In the genomic region with DNA sequence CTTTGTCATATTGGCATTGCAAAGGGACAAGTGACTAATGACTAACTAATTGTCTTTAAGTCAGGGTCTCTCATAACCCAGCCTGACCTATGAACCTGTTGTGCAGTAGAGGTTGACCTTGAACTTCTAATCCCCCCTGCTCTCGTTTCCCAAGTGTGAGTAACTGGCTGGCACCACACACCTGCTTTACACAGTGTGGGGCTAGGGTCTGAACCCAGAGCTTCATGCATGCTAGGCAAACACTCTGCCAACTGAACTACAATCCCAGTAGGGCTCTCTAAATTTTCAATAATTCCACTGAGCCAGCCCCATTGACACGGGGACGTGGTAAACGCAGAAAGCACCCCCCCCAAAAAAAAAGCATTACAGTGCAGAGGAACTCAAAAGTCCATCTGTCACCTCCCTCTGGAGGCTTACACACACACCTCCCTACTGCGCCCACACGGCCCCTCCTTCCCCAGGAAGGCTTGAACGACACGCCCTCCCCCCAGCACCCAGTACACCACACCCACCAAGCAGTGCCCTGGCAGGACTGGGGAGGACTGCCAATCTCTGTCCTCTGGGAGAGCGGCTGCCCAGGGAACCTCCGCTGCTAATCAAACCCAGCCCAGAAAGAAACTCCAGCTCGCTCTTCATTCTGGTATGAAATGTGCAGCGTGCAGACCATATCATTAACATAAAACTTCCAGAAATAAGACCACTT, we compare ENCODE assay signal across 8 mouse cellular contexts. TPM values are rescaled to one million over a fixed set of nuclear protein-coding genes. Genes with fewer than 3 reads are reported as not detected.
A peak's percentile ranks its signal among the peaks of the same experiment; 100 is the strongest.
DNase-seq lines count a peak whose midpoint lies in the region.

No protein-coding gene starts in this region.

- peak; percentile 80 for DNase-seq in CD4-positive helper T cell, adult 2 months (ENCODE audit: low read depth, low spot score)
- peak; percentile 72 for DNase-seq in T-cell, adult 2 months (ENCODE audit: low spot score)
- peak; percentile 53 to 79 for DNase-seq in heart, adult 18-20 months
- peak; percentile 74 for DNase-seq in kidney, adult 11 months
- DNase-seq in lung, postnatal 10 days, result peak; percentile 58
- no peak for DNase-seq in cerebellum, adult 9-11 months
- DNase-seq in layer of hippocampus, postnatal 25 days (ENCODE audit: extremely low spot score in 1 of 2, low spot score in 1 of 2), result no peak
- no peak for DNase-seq in layer of hippocampus, adult 9-10 months (ENCODE audit: low spot score)

RNA-seq across cellular contexts. Expression of gene Bcl11b, which starts 42.5 kb away (rescaled TPM):
- total RNA-seq in heart, adult 18-20 months (2021), result 1 to 10 TPM in 1 of 2 experiments, under 1 TPM in 1; 0.69 to 1.1 TPM
- 100 to 1,000 TPM; 131 to 149 TPM for total RNA-seq in layer of hippocampus, postnatal 25 days (2021)

Comparison
In these comparisons a context has a peak if more than half of its experiments do, and no peak if none do; other contexts are left out.
1. DNase-seq: peak in CD4-positive helper T cell, adult 2 months (single experiment), T-cell, adult 2 months (single experiment), heart, adult 18-20 months (2 of 2), kidney, adult 11 months (single experiment) and lung, postnatal 10 days (single experiment); none in cerebellum, adult 9-11 months (single experiment), layer of hippocampus, postnatal 25 days (0 of 2) and layer of hippocampus, adult 9-10 months (single experiment).
2. RNA of gene Bcl11b, which starts 42.5 kb away (total RNA-seq): 131 to 149 TPM in layer of hippocampus, postnatal 25 days; 0.69 to 1.1 TPM in heart, adult 18-20 months; every median in the first group is over 10 times any median in the second.